Mouse (Mus musculus): ENCODE measurements around the gene Prr7. TPM values are rescaled to one million over a fixed set of nuclear protein-coding genes. Genes with fewer than 3 reads are reported as not detected.

The Prr7 gene
- 0.14 and 0.27 TPM in 2 replicates for polyA plus RNA-seq (2015; fragmentation: Nextera tagmentation; extraction: Ambion mirVana)

GRCm38 (mm10) chr13:55464027-55464884 is at the start of gene Prr7:
Gene Prr7, plus strand, starts transcription at chr13:55464267.
- Histone ChIP-seq H3K9ac (ENCODE audit: low read depth, low read length) (peak within 1 kb of the TSS; percentile 47; the same call in 1 of the 2 replicates), H3K36me3 (ENCODE audit: control insufficient read depth, insufficient read depth) (peaks cover 18% of the 10 kb centered on the region), H3K4me3 (ENCODE audit: low read depth, low read length) (peak within 1 kb of the TSS; percentile 54), H3K4me2 (replicated peaks; ENCODE audit: low read depth) (peak within 1 kb of the TSS; percentile 87), H3K27ac (ENCODE audit: low read depth, low read length) (no peak within 1 kb of the TSS), H3K27me3 (replicated peaks; ENCODE audit: control insufficient read depth, insufficient read depth, low read length) (peaks cover 10% of the 10 kb centered on the region; the same call in 1 of the 2 replicates), H3K4me1 (replicated peaks; ENCODE audit: control insufficient read depth, insufficient read depth, low read length) (no peaks in the 10 kb centered on the region), H3K9me3 (ENCODE audit: control insufficient read depth) (no peaks in the 10 kb centered on the region)
- peak; percentile 29; the same call in 1 of the 2 replicates for ATAC-seq
- no peak for TF ChIP-seq CTCF (IDR thresholded peaks at IDR 0.05; ENCODE audit: low read depth)
- WGBS = under 1% methylated on average over 79 of the region's 84 CpGs

GRCm38 (mm10) chr13:55414743-55415380 is 49.2 kb upstream of the Prr7 start, which contains the start of gene Pfn3:
Gene Pfn3, minus strand, starts transcription at chr13:55415232.
- H3K27me3 ChIP-seq (replicated peaks; ENCODE audit: control insufficient read depth, insufficient read depth, low read length) = peaks cover 15% of the 10 kb centered on the region
- no peak for TF ChIP-seq CTCF (IDR thresholded peaks at IDR 0.05; ENCODE audit: low read depth)
- 0 out of 2 replicates have a peak within 1 kb of the TSS, but pooled peaks have one; percentile 5 for H3K4me3 ChIP-seq (ENCODE audit: low read depth, low read length)
- peak within 1 kb of the TSS; percentile 8; the same call in 1 of the 2 replicates for H3K9ac ChIP-seq (ENCODE audit: low read depth, low read length)
- H3K4me2 ChIP-seq (replicated peaks; ENCODE audit: low read depth) = peak within 1 kb of the TSS; percentile 49
- H3K9me3 ChIP-seq (ENCODE audit: control insufficient read depth) = no peaks in the 10 kb centered on the region
- no peaks in the 10 kb centered on the region for H3K4me1 ChIP-seq (replicated peaks; ENCODE audit: control insufficient read depth, insufficient read depth, low read length)
- peak; percentile 34; the same call in 1 of the 2 replicates for ATAC-seq
- H3K27ac ChIP-seq (ENCODE audit: low read depth, low read length) = no peak within 1 kb of the TSS
- no peaks in the 10 kb centered on the region for H3K36me3 ChIP-seq (ENCODE audit: control insufficient read depth, insufficient read depth)
- 11% methylated on average over 41 of the region's 41 CpGs for WGBS

GRCm38 (mm10) chr13:55418004-55418403 is 46.1 kb upstream of the Prr7 start:
- WGBS = 8% methylated on average over 12 of the region's 12 CpGs
- no peaks in the 10 kb centered on the region for H3K9me3 ChIP-seq (ENCODE audit: control insufficient read depth)
- H3K9ac ChIP-seq (ENCODE audit: low read depth, low read length) = no peak overlapping the region
- TF ChIP-seq CTCF (IDR thresholded peaks at IDR 0.05; ENCODE audit: low read depth) = peak; percentile 95
- H3K27ac ChIP-seq (ENCODE audit: low read depth, low read length) = no peak overlapping the region
- ATAC-seq = peak; percentile 54
- no peak overlapping the region for H3K4me3 ChIP-seq (ENCODE audit: low read depth, low read length)
- no peak overlapping the region for H3K4me2 ChIP-seq (replicated peaks; ENCODE audit: low read depth)
- no peaks in the 10 kb centered on the region for H3K36me3 ChIP-seq (ENCODE audit: control insufficient read depth, insufficient read depth)
- H3K4me1 ChIP-seq (replicated peaks; ENCODE audit: control insufficient read depth, insufficient read depth, low read length) = no peaks in the 10 kb centered on the region
- H3K27me3 ChIP-seq (replicated peaks; ENCODE audit: control insufficient read depth, insufficient read depth, low read length) = peaks cover 42% of the 10 kb centered on the region

- no peak overlapping the region for H3K27ac ChIP-seq (ENCODE audit: low read depth, low read length)
- no peaks in the 10 kb centered on the region for H3K9me3 ChIP-seq (ENCODE audit: control insufficient read depth)
- no peaks in the 10 kb centered on the region for H3K4me1 ChIP-seq (replicated peaks; ENCODE audit: control insufficient read depth, insufficient read depth, low read length)
- WGBS = 66% methylated on average over 5 of the region's 5 CpGs
- H3K9ac ChIP-seq (ENCODE audit: low read depth, low read length) = no peak overlapping the region
- no peaks in the 10 kb centered on the region for H3K36me3 ChIP-seq (ENCODE audit: control insufficient read depth, insufficient read depth)
- no peak overlapping the region for H3K4me3 ChIP-seq (ENCODE audit: low read depth, low read length)
- no peak for ATAC-seq
- no peak overlapping the region for H3K4me2 ChIP-seq (replicated peaks; ENCODE audit: low read depth)
- peaks cover 42% of the 10 kb centered on the region for H3K27me3 ChIP-seq (replicated peaks; ENCODE audit: control insufficient read depth, insufficient read depth, low read length)
- no peak for TF ChIP-seq CTCF (IDR thresholded peaks at IDR 0.05; ENCODE audit: low read depth)
Observed at GRCm38 (mm10) chr13:55419142-55419541, 44.9 kb upstream of the Prr7 start.

- H3K9me3 ChIP-seq (ENCODE audit: control insufficient read depth) = no peaks in the 10 kb centered on the region
- no peaks in the 10 kb centered on the region for H3K4me1 ChIP-seq (replicated peaks; ENCODE audit: control insufficient read depth, insufficient read depth, low read length)
- TF ChIP-seq CTCF (IDR thresholded peaks at IDR 0.05; ENCODE audit: low read depth) = peak; percentile 25
- H3K4me2 ChIP-seq (replicated peaks; ENCODE audit: low read depth) = peak overlapping the region; percentile 53
- ATAC-seq = no peak; the same call in 1 of the 2 replicates
- H3K27ac ChIP-seq (ENCODE audit: low read depth, low read length) = no peak overlapping the region
- H3K36me3 ChIP-seq (ENCODE audit: control insufficient read depth, insufficient read depth) = no peaks in the 10 kb centered on the region
- WGBS = 29% methylated on average over 51 of the region's 51 CpGs
- peaks cover 42% of the 10 kb centered on the region for H3K27me3 ChIP-seq (replicated peaks; ENCODE audit: control insufficient read depth, insufficient read depth, low read length)
- H3K4me3 ChIP-seq (ENCODE audit: low read depth, low read length) = peak overlapping the region; percentile 16; the same call in 1 of the 2 replicates
- H3K9ac ChIP-seq (ENCODE audit: low read depth, low read length) = no peak overlapping the region
Observed at GRCm38 (mm10) chr13:55420018-55420932, 43.8 kb upstream of the Prr7 start.

Measured in intestine, postnatal 0 days (tissue).